Mouse (Mus musculus) yolk sac, embryonic 10.5 days (tissue): ENCODE results near the gene Robo4.

Experiments used
- DNase-seq: peaks from one replicate; pipeline ENCODE4 v3.0.0-alpha.2; 2017; ENCODE audit warnings: low spot score

The Robo4 gene

DNA sequence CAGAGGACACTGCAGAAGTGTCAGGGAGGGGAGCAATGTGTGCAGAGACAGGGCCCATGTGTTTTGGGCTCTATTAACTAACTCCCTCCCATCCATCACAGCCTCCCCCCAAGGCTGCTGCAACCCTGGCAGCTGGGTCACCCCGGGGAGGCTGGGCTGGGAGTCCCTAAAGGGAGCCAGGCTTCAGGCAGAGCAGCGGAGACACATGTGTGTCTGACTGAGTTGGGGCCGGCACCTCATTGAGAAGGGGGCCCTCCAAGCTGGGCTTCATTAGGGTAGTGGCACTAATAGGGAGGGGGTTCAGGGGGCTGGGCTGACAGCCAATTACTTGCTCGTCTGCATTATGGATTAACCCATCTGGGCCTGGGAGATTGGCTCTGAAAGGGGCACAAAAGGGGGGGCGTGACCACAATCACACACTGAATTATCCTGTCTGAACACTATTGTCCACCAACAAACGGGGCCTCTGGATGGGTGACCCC is 52.4 kb downstream of the Robo4 start:
- no peak for DNase-seq

DNA sequence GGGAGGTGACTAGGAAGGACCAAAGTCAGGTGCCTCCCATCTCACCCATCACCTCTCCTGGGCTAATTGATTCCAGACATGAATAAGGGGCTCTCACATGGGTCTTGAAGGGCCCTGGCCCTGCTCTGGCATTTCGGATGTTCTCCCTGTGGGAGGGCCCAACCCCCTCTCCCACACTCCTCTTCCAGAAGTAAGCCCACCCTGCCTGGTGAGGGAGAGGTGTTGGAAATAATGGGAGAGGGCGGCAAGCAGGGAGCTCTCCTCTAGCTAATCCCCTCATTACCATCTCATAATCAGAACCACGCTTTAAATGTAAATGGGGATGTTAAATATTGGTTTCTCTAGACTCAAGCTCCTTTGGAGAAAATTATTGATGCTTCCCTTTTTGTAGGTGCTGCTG is 53.3 kb downstream of the Robo4 start:
- no peak for DNase-seq

DNA sequence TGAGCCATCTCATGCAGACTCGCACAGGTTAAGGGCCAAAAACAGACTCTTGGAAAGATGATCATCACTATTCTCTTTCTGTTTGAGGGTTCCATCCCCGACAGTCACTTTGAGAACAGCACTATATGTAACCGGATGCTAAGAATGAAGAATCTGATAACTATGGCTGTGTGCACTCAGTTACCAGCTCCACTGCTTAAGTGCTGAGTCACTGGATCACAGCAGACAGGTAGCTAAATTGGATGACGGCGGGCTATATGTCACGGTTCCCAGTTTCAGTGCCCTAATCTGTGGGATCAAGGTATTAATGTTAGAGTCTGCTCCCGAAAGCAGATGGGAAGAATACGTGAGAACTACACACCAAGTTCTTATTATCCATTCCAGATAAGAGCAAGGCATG is 54.2 kb downstream of the Robo4 start:
- no peak for DNase-seq

DNA sequence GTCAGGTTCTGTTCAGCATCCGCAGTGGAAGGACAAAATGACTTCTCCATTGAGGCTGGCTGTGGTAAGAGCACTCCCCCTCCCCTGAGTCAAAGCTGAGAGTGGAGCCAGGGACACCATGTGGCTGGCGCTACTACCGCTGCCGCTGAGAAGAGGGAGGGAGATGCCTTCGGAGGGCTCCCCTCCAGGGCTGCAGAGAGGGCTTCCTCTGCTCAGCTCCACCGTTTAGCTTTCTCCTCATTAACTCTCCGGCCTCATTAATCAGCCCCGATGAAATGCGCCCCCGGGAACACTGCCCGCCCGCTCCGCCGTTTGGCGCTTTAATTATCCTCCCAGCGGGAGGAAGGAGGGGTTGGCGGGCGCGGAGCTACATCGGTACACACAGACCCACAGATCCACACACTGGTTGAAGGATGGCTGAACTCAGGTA is 54.8 kb downstream of the Robo4 start:
- no peak for DNase-seq

DNA sequence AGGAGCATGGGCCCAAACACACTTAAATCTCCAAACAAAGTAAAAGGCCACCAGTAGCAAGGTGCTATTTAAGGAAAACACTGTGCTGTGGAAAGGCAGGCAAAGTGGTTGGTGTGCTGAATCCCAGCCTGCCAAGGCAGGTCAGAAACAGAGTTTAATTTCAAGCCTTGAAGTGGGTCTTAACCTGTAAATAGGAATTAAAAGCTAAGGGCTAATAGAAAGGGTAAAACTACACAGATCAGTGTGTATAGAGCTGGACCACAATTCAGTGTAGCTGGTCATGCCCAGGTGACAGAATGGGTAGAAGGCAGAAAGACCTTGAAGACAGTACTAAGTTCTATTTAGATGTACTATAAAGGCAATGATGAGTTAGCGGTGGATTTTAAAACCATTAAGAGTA is 55.5 kb downstream of the Robo4 start:
- no peak for DNase-seq

DNA sequence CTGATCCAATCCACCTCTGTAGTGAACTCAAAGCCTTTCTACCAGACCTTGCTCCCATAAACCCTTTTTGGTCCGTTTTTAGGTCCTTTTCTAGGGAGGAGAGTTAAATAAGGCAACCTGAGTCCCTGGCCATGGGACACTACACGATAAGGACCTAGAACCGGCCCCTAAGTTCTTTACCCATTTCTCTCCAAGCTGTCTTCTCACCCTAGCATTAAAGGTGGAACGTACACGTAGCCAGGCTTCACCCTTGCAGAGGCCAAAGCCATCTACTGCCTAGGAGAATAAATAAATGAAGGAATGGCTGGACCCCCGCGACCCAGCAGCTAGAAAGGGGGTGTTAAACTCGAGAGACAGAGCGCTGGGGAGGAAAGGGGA is 58.0 kb downstream of the Robo4 start:
- no peak for DNase-seq

DNA sequence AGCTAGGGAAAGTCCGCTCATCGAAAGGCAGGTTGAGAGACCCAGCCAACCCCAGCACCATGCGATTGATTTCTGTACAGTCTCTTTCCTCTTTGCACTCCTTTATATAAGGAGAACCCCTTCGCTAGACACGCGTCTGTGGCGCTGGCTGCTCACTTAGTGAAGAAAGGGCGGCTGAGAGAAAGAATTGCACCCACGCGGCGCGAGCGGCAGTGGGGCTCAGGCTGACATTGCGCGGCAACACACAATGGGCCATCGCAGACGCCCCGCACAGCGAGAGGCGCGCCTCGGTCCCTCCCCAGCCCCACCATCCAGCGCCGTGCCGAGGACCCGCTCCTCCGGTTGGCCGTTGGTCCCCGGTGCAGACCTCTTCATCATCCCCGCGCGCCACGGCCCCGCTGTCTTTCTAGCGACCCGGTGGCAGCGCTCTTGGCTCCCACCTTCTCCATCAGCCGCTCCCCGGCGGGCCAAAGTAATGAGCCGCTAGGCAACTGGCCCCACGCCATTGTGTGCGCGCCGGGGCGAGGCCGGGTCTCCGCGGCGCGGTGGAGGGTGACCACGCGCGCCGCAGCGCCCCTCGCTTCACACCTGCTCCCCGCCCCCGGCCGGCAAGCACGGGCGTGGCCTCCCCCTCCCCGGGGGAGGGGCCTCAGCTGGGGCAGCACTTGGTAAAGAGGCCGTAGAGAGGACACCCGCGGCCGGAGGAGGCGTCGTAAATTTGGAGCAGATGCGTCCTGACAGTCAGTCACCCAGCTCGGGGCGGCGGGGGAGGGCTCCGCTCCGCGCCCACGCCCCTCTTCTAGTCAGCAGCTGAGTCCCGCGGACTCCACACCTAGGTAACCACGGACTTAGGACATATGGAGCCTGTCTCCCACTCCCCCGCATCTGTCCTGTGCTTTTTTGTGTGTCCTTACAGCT is 58.6 kb downstream of the Robo4 start:
- no peak for DNase-seq

DNA sequence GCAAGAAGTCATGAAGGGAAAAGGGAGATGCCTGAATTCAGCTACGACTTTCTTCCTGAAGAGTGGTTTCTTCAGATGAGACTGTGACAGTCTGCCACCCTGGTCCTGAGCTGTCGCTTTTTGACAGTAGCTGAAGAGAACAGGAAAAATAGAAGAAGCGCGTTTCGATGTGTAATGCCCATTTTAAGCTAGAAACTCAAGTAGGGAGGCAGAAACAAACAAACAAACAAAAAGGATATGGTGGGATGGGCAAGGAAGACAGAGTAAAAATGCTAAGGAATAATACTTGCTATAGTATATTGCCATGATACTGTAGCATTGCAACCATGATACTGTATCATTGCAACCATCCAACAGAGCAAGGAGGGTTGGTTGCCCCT is 59.3 kb downstream of the Robo4 start:
- DNase-seq = no peak

DNA sequence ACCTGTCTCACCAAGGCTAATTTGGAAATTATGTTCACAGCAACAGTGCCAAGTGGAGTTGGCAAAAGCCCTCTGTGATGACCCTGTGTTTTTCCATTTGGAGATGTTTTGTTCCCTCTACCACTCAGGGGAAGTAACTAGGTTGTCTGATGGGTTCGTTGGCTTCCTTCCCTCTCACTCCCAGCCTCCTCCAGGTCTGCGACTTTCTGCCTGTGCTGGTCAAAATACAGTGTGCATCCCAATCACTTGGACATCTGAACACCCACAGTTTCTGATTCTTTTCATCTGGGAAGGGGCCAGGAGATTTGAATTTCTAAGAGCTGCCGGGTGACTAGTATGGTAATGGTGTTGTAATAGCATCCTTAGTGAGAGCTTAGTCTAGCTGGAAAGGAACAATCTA is 59.9 kb downstream of the Robo4 start:
- DNase-seq = no peak

DNA sequence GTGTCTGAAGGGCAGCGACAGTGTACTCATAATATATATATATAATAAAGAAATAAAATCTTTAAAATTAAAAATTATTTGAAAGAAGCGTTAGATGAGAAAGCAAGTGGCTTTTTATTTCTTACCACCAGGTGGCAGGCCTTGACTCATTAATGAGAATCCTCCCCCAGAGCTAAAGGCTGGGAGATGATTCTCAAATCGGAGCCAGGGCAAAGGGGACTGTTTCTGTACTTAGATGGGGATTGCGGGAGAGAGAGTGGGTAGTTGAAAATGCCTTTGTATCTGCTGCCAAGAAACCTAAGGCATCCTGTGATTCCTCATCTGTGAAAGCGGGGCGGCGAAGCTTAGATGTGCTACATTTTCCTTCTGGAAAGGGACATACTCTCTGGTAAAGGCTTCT is 61.1 kb downstream of the Robo4 start:
- DNase-seq = no peak
